Mouse (Mus musculus) ES-E14 (cell line): ENCODE measurements around the gene Izumo1.

Experiments used
- CHD2 ChIP-seq: IDR thresholded peaks from 2 replicates; pipeline ENCODE4 v1.6.1; 2014; ENCODE audit warnings: mild to moderate bottlenecking, low read depth, low read length, inconsistent platforms
- HCFC1 ChIP-seq: IDR thresholded peaks from 2 replicates; pipeline ENCODE4 v1.6.1; 2012; ENCODE audit warnings: low read length, inconsistent platforms, borderline replicate concordance; ENCODE audit not compliant: insufficient read depth
- ZC3H11A ChIP-seq: IDR thresholded peaks from 2 replicates; pipeline ENCODE4 v1.6.1; 2012; ENCODE audit warnings: low read depth, mild to moderate bottlenecking, inconsistent platforms, low read length, borderline replicate concordance

DNA sequence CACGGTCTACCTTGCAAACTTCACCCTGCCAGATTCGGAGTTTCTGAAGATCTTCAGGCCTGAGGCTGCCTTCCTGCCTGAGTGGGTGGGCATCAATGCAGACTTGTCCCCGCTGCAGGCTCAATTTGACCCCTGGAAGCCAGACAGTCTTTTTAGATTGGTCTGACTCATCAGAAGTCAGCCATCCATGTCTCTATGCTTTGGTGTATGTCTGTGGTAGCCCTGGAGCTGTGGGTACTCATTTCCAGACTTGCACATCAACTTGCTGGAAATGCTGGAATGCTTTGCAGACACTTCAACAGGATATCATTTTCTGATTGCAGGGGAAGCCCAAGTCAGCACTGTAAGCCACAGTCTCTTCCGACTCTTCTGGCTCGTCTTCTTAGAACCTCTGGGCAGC is 2.0 kb upstream of the Izumo1 start:
- no peak for TF ChIP-seq ZC3H11A
- TF ChIP-seq HCFC1: no peak
- TF ChIP-seq CHD2: no peak
